Mouse (Mus musculus): ENCODE measurements around the gene Gm21093.
"Not testable (repeated sequence)": the region's sequence is repeated elsewhere in the genome, so short reads cannot be mapped to it uniquely, and the experiment has no call there.

Gm21093 gene

GRCm38 (mm10) chr4:42034626-42035025 is at the start of gene Gm21093:
Gene Gm21093 (minus strand): TSS chr4:42034726.
- not testable (repeated sequence) for DNase-seq
